Comparison of ENCODE assay signal across 10 mouse cellular contexts in the genomic region with DNA sequence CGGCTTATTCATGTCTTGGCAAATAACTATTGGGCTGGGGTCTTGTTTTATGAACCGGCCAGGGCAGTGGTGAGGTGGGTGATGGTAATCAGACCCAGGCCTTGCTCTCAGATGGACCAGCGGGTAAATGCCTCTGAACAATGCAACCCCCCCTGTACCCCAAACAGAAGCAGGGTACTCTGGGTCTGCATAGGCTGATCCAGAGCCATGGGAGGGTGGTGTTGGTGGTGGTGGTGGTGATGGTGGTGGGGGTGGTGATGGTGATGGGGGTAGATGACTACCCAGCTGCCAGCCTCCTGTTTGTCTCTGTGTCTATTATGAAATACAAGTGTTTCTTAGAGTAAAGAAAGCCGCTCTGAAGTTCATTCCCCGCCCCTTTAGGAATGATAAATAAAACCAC.
A peak's percentile ranks its signal among the peaks of the same experiment; 100 is the strongest.
DNase-seq lines count a peak whose midpoint lies in the region; ATAC-seq and TF ChIP-seq lines count a peak whose summit lies in the region.
"Had no signal": no experiment of that assay in that cellular context is flagged by ENCODE, and none has a peak within 500 bp of the region (broad histone marks: within the 10 kb centered on the region; RNA-seq: fewer than 3 reads in every experiment).

No protein-coding gene starts in this region.

- H3K27ac ChIP-seq in forebrain, embryonic 10.5 days, result peak overlapping the region; percentile 66
- no peak overlapping the region for H3K27ac ChIP-seq in forebrain, embryonic 13.5 days
- H3K27ac ChIP-seq in lung, embryonic 15.5 days, result no peak overlapping the region
- 0 out of 2 replicates have a peak overlapping the region, but pooled peaks have one; percentile 82 for H3K27ac ChIP-seq in forebrain, embryonic 12.5 days
- no peak overlapping the region for H3K27ac ChIP-seq in limb, embryonic 14.5 days (replicated peaks; ENCODE audit: low read depth, low read length)
- H3K27ac ChIP-seq in layer of hippocampus, adult 2 months, result no peak overlapping the region; the same call in 1 of the 2 replicates

- H3K4me1 ChIP-seq in forebrain, embryonic 10.5 days, result peaks cover 43% of the 10 kb centered on the region
- H3K4me1 ChIP-seq in forebrain, embryonic 13.5 days, result peaks cover 33% of the 10 kb centered on the region
- no peaks in the 10 kb centered on the region for H3K4me1 ChIP-seq in lung, embryonic 15.5 days
- H3K4me1 ChIP-seq in forebrain, embryonic 12.5 days, result peaks cover 25% of the 10 kb centered on the region
- H3K4me1 ChIP-seq in limb, embryonic 14.5 days (ENCODE audit: control insufficient read depth, insufficient read depth, low read length), result peaks cover 26% of the 10 kb centered on the region
- H3K4me1 ChIP-seq: heart, embryonic 12.5 days had no signal

- no peak overlapping the region for H3K4me2 ChIP-seq in forebrain, embryonic 13.5 days
- H3K4me2 ChIP-seq in lung, embryonic 15.5 days, result no peak overlapping the region
- no peak overlapping the region for H3K4me2 ChIP-seq in forebrain, embryonic 12.5 days
- H3K4me2 ChIP-seq in limb, embryonic 14.5 days (replicated peaks; ENCODE audit: low read depth, low read length, severe bottlenecking), result no peak overlapping the region
- H3K4me2 ChIP-seq: embryonic facial prominence, embryonic 15.5 days; heart, embryonic 12.5 days had no signal

- no peak overlapping the region for H3K4me3 ChIP-seq in forebrain, embryonic 10.5 days
- H3K4me3 ChIP-seq in forebrain, embryonic 13.5 days, result no peak overlapping the region
- no peak overlapping the region for H3K4me3 ChIP-seq in lung, embryonic 15.5 days
- H3K4me3 ChIP-seq in forebrain, embryonic 12.5 days (replicated peaks), result no peak overlapping the region
- no peak overlapping the region for H3K4me3 ChIP-seq in limb, embryonic 14.5 days (replicated peaks; ENCODE audit: low read length)
- H3K4me3 ChIP-seq in layer of hippocampus, adult 2 months, result no peak overlapping the region
- H3K4me3 ChIP-seq: embryonic facial prominence, embryonic 15.5 days; heart, embryonic 12.5 days had no signal

- H3K36me3 ChIP-seq in forebrain, embryonic 10.5 days (replicated peaks), result no peaks in the 10 kb centered on the region
- peaks cover 7% of the 10 kb centered on the region for H3K36me3 ChIP-seq in forebrain, embryonic 13.5 days (ENCODE audit: poor library complexity, severe bottlenecking)
- no peaks in the 10 kb centered on the region for H3K36me3 ChIP-seq in lung, embryonic 15.5 days
- H3K36me3 ChIP-seq in forebrain, embryonic 12.5 days (replicated peaks), result 0 out of 2 replicates have a peak, but pooled peaks cover 3% of the 10 kb centered on the region
- H3K36me3 ChIP-seq in limb, embryonic 14.5 days (ENCODE audit: control insufficient read depth, insufficient read depth, low read length), result peaks cover 11% of the 10 kb centered on the region; the same call in 1 of the 2 replicates
- H3K36me3 ChIP-seq: embryonic facial prominence, embryonic 15.5 days; heart, embryonic 12.5 days had no signal

- no peak for DNase-seq in forebrain, embryonic 10.5 days (ENCODE audit: extremely low spot score, low spot score)
- DNase-seq in lung, postnatal 36 days, result no peak
- no peak for DNase-seq in limb, embryonic 14.5 days (ENCODE audit: low spot score)
- no peak for DNase-seq in layer of hippocampus, adult 2 months (ENCODE audit: low spot score in 2 of 2)

- no peaks in the 10 kb centered on the region for H3K27me3 ChIP-seq in forebrain, embryonic 10.5 days (ENCODE audit: poor library complexity, severe bottlenecking)
- H3K27me3 ChIP-seq in forebrain, embryonic 13.5 days, result no peaks in the 10 kb centered on the region
- H3K27me3 ChIP-seq in lung, embryonic 15.5 days, result no peaks in the 10 kb centered on the region
- no peaks in the 10 kb centered on the region for H3K27me3 ChIP-seq in forebrain, embryonic 12.5 days
- H3K27me3 ChIP-seq in limb, embryonic 14.5 days (ENCODE audit: control insufficient read depth, insufficient read depth, low read length), result no peaks in the 10 kb centered on the region
- H3K27me3 ChIP-seq: embryonic facial prominence, embryonic 15.5 days; heart, embryonic 12.5 days had no signal

- no peak for TF ChIP-seq CTCF in layer of hippocampus, adult 2 months (conservative IDR thresholded peaks at IDR 0.05)

- no peaks in the 10 kb centered on the region for H3K9me3 ChIP-seq in forebrain, embryonic 10.5 days
- no peaks in the 10 kb centered on the region for H3K9me3 ChIP-seq in forebrain, embryonic 13.5 days (replicated peaks)
- no peaks in the 10 kb centered on the region for H3K9me3 ChIP-seq in lung, embryonic 15.5 days
- H3K9me3 ChIP-seq in forebrain, embryonic 12.5 days, result no peaks in the 10 kb centered on the region
- H3K9me3 ChIP-seq in limb, embryonic 14.5 days (ENCODE audit: control insufficient read depth, low read length), result no peaks in the 10 kb centered on the region
- H3K9me3 ChIP-seq: embryonic facial prominence, embryonic 15.5 days; heart, embryonic 12.5 days had no signal

- WGBS in forebrain, embryonic 10.5 days, result 78% methylated on average over 5 of the region's 5 CpGs
- 58% methylated on average over 5 of the region's 5 CpGs for WGBS in forebrain, embryonic 13.5 days
- WGBS in lung, embryonic 15.5 days, result 67% methylated on average over 5 of the region's 5 CpGs
- WGBS in forebrain, embryonic 12.5 days, result 49% methylated on average over 5 of the region's 5 CpGs
- WGBS in limb, embryonic 14.5 days, result 36% methylated on average over 5 of the region's 5 CpGs

- no peak overlapping the region for H3K9ac ChIP-seq in forebrain, embryonic 13.5 days
- no peak overlapping the region for H3K9ac ChIP-seq in lung, embryonic 15.5 days
- H3K9ac ChIP-seq in forebrain, embryonic 12.5 days, result no peak overlapping the region
- H3K9ac ChIP-seq in limb, embryonic 14.5 days (ENCODE audit: low read depth, low read length, severe bottlenecking), result no peak overlapping the region
- H3K9ac ChIP-seq: embryonic facial prominence, embryonic 15.5 days; heart, embryonic 12.5 days had no signal

- ATAC-seq in forebrain, embryonic 13.5 days, result no peak
- 0 out of 2 replicates have a peak, but pooled peaks have one; percentile 24 for ATAC-seq in lung, embryonic 15.5 days (ENCODE audit: borderline replicate concordance, extremely low read depth, low FRiP score, low TSS enrichment)
- ATAC-seq in forebrain, embryonic 12.5 days (ENCODE audit: low FRiP score), result peak; percentile 2; the same call in 1 of the 2 replicates
- ATAC-seq in limb, embryonic 14.5 days (ENCODE audit: low FRiP score, low read depth), result peak; percentile 38; the same call in 1 of the 2 replicates
- ATAC-seq in megakaryocyte progenitor cell, adult 5-6 weeks (replicated peaks; ENCODE audit: poor library complexity), result no peak

- TF ChIP-seq POLR2A in limb, embryonic 14.5 days (IDR thresholded peaks at IDR 0.05; ENCODE audit: borderline replicate concordance, extremely low read depth, insufficient read depth, insufficient read length), result no peak

Comparison
In these comparisons a context has a peak if more than half of its experiments do, and no peak if none do; other contexts are left out.
1. H3K27ac ChIP-seq: peak in forebrain, embryonic 10.5 days (single experiment) and forebrain, embryonic 12.5 days (single experiment); none in forebrain, embryonic 13.5 days (single experiment), lung, embryonic 15.5 days (single experiment), limb, embryonic 14.5 days (single experiment) and layer of hippocampus, adult 2 months (single experiment).
2. ATAC-seq: peak in lung, embryonic 15.5 days (single experiment), forebrain, embryonic 12.5 days (single experiment) and limb, embryonic 14.5 days (single experiment); none in forebrain, embryonic 13.5 days (single experiment) and megakaryocyte progenitor cell, adult 5-6 weeks (single experiment).